Mouse (Mus musculus): Measurements from ENCODE around the gene Susd1.

- TF ChIP-seq CTCF (conservative IDR thresholded peaks at IDR 0.05; ENCODE audit: low read length) (no peak), POU5F1 (IDR thresholded peaks at IDR 0.05; ENCODE audit: borderline replicate concordance, low read length) (no peak), NANOG (IDR thresholded peaks at IDR 0.05; ENCODE audit: borderline replicate concordance, low read length) (no peak)
Observed at GRCm38 (mm10) chr4:59327986-59328385, 110.4 kb downstream of the Susd1 start.
